Mouse (Mus musculus) T-helper 17 cell (primary cell): ENCODE data around the gene Tpi1.

Source experiments
- in situ Hi-C, 2 experiments: fragments of 300-600 bp; cut with MboI, MseI; formaldehyde crosslinking; loops; 1 replicate in 1 of 2; 2 replicates in 1 of 2; pipeline ENCODE4 v1.15.1; 2025; ENCODE audit warnings: high pct_unique_total_duplicates in 2 of 2

The Tpi1 gene

DNA sequence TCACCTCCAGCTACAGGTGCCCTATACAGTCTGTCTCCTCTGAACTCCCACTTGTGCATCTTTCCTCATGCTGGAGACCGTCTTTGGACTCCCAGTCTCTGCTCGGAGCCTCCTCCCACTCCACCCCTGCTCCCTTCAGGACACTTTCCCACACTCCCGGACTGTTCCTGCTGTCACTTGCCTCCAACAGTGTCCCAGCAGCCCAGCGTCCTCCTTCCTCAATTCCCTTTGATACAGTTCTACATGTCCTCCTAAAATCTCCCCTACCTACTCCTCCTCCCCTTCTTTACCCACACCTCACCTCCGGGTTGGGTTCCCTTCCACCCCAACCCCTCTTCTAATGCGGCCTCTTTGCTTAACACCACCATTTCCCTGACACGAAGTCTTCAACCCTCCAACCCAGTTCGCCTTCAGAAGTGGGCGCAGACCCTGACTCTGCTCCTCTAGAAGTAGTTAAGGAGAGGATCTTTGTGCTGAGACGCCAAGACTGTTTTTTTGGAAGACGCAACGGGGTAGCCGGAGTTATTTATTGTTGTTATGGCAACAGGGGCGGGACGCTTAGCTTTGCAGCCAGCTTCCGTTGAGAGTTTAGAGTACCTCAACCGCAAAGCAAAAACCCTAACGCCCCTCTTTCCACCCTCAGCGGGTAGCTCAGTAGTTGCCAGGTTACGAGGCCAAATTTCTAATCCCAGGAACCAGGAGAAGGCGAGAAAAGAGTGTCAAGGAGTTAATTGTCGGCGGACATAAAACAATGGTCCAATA is 34.7 kb downstream of the Tpi1 start, which contains the start of gene Lrrc23:
Gene Lrrc23 (minus strand): TSS at position 506 of the 762 bp plus-strand sequence.
- in situ Hi-C loops, result loop anchor here in 1 of 2 experiments (25.0 kb wide), 1 partner anchor 742 kb away; no protein-coding TSS in a partner anchor

DNA sequence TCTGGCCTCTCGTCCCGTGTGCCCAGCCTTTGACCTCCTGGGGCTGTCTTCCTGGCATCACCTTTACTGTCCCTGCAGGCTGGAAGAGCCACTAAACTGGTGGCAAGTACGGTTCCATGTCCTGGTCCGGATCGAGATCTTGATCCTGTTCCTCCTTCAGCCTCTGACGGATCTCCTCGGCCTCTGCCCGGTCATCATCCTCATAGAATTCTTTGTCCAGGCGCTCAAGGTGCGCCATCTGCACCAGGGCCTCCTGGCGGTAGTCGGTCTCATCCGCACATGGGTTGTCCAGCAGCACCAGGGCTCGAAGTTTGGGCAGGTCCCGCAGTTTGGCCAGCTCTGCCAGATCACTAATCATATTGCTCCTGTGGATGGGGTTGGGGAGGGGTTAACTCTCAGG is 43.6 kb downstream of the Tpi1 start:
- in situ Hi-C loops, result no loop called here

DNA sequence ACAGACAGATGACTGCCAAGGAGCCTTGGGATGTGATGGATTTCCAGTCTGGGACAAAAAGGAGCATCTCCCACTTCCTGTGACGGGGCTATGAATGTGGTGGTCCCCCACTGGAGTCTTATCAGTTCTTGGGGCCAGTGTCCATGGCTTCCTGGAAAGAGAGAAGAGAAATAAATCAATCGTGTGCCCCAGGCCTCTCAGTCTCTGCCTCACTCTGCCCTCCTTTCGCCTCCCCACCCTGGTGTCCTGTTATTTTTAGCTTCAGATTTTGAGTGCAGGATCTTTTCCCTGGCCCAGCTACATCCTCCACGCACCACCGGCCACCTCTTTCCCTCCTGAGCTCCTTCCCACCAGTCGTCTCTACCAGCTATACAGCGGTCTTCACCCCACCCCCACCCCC is 44.1 kb downstream of the Tpi1 start:
- in situ Hi-C loops, result no loop called here

DNA sequence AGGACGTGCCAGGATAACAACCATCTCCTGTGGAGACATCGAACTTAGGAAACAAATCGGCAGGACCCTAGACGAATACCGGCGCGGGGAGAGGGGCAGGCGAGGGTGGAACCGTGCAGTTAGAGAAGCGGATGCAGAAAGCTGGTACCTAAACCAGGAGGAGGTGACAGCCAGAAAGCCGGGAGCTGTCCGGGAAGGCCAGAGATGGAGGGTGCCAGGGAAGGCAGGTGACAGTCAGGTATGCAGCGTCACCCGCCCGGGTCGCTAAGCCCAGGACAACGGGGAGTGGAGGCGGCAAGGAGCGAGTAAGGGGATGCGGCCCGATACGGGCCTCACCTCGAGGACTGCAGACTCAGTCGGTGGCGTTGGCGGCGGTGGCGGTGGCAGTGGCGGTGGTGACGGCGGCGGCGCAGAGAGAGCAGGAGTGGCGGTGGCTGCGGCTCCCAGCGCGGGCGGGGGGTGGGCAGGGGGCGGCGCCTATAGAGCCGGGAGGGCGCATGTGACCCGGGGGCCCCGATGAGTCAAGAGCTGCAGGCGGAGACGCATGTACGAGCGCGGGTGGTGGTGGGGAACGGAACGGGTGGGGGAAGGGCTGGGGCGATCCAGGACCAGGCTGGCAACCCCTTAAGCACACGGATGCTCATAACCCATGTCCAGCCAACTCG is 44.9 kb downstream of the Tpi1 start, which contains the start of gene Eno2:
Gene Eno2 (minus strand): TSS at position 573 of the 665 bp plus-strand sequence.
- in situ Hi-C loops, result no loop called here

DNA sequence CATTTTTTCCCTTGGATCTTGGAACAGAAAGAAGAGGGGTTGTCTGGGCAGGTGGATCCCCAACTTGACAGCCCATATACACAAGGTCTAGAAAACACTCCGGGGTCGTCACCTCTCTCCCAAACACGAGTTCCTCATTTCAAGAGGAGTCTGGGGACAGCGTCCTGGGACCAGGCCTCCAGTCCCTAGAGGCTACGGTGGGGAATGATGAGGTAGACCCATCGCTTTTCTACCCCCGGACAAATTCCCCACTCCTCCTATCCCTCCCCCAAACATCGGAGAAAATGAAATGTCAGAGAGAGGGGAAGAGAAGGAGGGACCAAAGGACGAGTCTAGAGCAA is 45.4 kb downstream of the Tpi1 start:
- in situ Hi-C loops, result no loop called here

DNA sequence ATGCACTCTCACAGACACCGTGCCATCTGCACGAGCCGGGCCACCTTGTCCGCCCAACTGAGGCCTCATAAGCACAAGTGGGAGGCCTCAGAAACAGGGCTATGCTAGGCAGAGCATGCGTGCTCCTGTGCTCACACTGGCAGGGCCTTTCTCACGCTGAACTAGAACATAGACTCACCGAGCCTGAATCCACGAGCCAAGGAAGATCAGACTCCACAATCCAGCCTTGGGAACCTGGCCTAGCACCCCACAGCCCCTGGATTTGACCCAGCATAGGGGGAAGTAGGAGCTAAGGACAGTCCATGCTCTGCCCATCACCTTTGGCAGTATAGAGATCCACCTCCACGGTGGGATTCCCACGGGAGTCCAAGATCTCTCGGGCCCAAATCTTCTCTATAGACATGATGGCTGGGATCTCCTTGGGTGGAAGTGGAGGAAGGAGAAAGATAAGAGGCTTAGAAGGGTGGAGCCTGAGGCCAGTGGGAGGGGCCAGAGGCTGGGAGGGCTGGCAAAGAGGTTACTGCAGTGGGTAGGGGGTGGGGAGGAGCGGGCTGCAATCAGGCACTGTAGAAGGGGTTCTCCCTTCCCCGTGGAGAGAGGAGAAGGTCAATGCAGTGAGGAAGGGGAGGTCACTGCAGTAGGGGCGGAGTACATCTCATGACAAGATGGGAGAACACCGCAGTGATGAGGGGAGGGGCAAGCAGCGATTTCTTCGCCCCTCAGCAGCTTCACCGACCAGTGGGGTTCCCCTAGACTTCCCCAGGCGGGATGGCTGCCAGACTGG is 46.0 kb downstream of the Tpi1 start:
- in situ Hi-C loops, result no loop called here

DNA sequence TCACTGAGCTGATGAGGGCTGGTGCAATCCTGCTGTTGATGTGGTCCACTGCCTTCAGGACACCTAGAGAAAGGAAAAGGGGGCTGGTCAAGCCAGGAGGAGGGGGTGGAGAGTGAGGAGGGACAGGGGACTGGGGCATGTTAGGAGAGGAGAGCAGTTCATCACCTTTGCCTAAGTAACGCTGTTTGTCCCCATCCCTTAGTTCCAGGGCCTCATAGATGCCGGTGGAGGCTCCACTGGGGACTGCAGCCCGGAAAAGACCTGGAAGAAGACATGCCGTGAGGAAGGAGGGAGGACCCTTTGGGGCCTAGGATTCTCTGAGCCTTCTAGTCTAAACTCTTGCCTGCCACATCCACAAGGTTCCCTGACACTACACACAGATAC is 46.6 kb downstream of the Tpi1 start:
- in situ Hi-C loops, result no loop called here

DNA sequence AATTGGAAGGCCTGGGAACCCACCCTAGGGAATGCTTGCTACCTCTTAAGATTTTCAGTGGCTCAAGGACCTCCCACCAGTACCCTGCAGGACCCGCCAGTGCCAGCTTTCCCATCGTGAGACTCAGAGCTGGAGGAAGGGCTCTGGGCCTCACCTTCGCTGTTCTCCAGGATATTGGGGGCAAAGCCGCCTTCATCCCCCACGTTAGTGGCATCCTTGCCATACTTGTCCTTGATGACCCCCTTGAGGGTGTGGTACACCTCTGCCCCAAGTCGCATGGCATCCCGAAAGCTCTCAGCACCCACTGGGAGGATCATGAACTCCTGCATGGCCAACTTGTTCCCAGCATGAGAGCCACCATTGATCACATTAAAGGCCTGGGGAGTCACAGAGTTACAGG is 48.1 kb downstream of the Tpi1 start:
- in situ Hi-C loops, result no loop called here
